ENCODE assay signal across 25 mouse cellular contexts in the genomic region with DNA sequence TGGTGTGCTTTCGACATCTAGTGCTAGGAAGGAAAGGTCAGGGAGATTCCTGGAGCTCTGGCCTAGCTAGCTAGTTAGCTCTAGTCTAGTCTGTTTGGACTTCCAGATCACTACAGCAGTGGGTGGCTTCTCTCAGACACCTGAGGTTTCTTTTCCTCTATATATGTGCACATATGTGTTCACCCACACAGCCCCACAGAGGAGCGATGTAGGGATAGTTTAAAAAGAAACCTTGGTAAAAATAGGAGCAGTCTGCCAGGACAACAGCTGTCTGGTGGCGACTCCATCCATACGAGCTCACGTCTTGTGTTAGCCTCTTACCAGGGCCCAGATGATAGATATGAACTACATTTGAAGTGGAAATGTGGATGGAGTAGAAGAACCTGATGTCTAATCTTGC.
DNase-seq lines count a peak whose midpoint lies in the region; ATAC-seq and TF ChIP-seq lines count a peak whose summit lies in the region.
"Had no signal": no experiment of that assay in that cellular context is flagged by ENCODE, and none has a peak within 500 bp of the region (broad histone marks: within the 10 kb centered on the region; RNA-seq: fewer than 3 reads in every experiment).

No protein-coding gene starts in this region.

- no peak for DNase-seq in heart, postnatal 36 days
- no peak for DNase-seq in spleen, adult 2 months (ENCODE audit: low read depth in 1 of 2, low spot score in 2 of 2)
- DNase-seq in spleen, postnatal 10 days (ENCODE audit: low spot score in 2 of 2): no peak
- peak; percentile 36 for DNase-seq in A20 (ENCODE audit: low read depth, low spot score)
- peak; percentile 56 for DNase-seq in brain, adult 2 months (ENCODE audit: low read depth, low spot score)
- DNase-seq in left cerebral cortex, adult 9 months (ENCODE audit: low spot score in 2 of 2): no peak
- DNase-seq: adrenal gland, adult 8-10 months; adrenal gland, postnatal 36 days; B cell, adult 2 months; cerebellum, adult 11 months; cerebellum, adult 8-10 months; cerebellum, postnatal 14 days; gastrocnemius, adult 2 months; gastrocnemius, postnatal 25 days; heart, postnatal 10 days had no signal

- whole genome bisulfite sequencing in heart, embryonic 13.5 days: 82% methylated on average over 5 of the region's 5 CpGs
- 73% methylated on average over 5 of the region's 5 CpGs for WGBS in spleen, adult 2 months

- peak overlapping the region; percentile 85 for H3K27ac ChIP-seq in heart, embryonic 13.5 days (replicated peaks)
- peak overlapping the region; percentile 80 for H3K27ac ChIP-seq in spleen, adult 2 months (ENCODE audit: insufficient read depth, low read length)
- H3K27ac ChIP-seq: embryonic facial prominence, embryonic 12.5 days; forebrain, embryonic 12.5 days; hindbrain, embryonic 10.5 days; hindbrain, embryonic 15.5 days had no signal

- no peak overlapping the region for H3K9ac ChIP-seq in heart, embryonic 13.5 days
- H3K9ac ChIP-seq: embryonic facial prominence, embryonic 12.5 days; forebrain, embryonic 12.5 days; hindbrain, embryonic 15.5 days had no signal

- no peak for TF ChIP-seq CTCF in spleen, adult 2 months (IDR thresholded peaks at IDR 0.05; ENCODE audit: extremely low read depth, insufficient read depth, insufficient read length, insufficient replicate concordance)

- intact Hi-C loops in heart, postnatal 36 days (cut with DNase I): loop anchor here (5.0 kb wide), 1 partner anchor 334 kb away; no protein-coding TSS in a partner anchor

- no peaks in the 10 kb centered on the region for H3K9me3 ChIP-seq in heart, embryonic 13.5 days
- H3K9me3 ChIP-seq: embryonic facial prominence, embryonic 12.5 days; forebrain, embryonic 12.5 days; heart, embryonic 10.5 days; hindbrain, embryonic 10.5 days; hindbrain, embryonic 15.5 days had no signal

- TF ChIP-seq POLR2A in spleen, adult 2 months (IDR thresholded peaks at IDR 0.05; ENCODE audit: low read depth, low read length): no peak

- H3K27me3 ChIP-seq in heart, embryonic 13.5 days (replicated peaks): no peaks in the 10 kb centered on the region
- H3K27me3 ChIP-seq in spleen, adult 2 months (ENCODE audit: control insufficient read depth, insufficient read depth, low read length): no peaks in the 10 kb centered on the region
- H3K27me3 ChIP-seq: embryonic facial prominence, embryonic 12.5 days; forebrain, embryonic 12.5 days; hindbrain, embryonic 15.5 days had no signal

- H3K4me2 ChIP-seq in heart, embryonic 13.5 days: no peak overlapping the region
- H3K4me2 ChIP-seq: embryonic facial prominence, embryonic 12.5 days; forebrain, embryonic 12.5 days; hindbrain, embryonic 15.5 days had no signal

- ATAC-seq in heart, embryonic 13.5 days (ENCODE audit: extremely low read depth, insufficient number of reproducible peaks, low FRiP score, low TSS enrichment): no peak
- ATAC-seq: CD4-positive, CD25-positive, alpha-beta regulatory T cell, adult 4 months; forebrain, embryonic 16.5 days; intestine, embryonic 16.5 days had no signal

- H3K36me3 ChIP-seq in heart, embryonic 13.5 days: peaks cover 46% of the 10 kb centered on the region
- peaks cover 56% of the 10 kb centered on the region for H3K36me3 ChIP-seq in spleen, adult 2 months (ENCODE audit: control insufficient read depth, insufficient read depth, low read length)
- H3K36me3 ChIP-seq: forebrain, embryonic 12.5 days; G1E; hindbrain, embryonic 10.5 days; hindbrain, embryonic 15.5 days had no signal

- H3K4me1 ChIP-seq in heart, embryonic 13.5 days: peaks cover 83% of the 10 kb centered on the region
- H3K4me1 ChIP-seq in spleen, adult 2 months (ENCODE audit: control insufficient read depth, insufficient read depth, insufficient read length): peaks cover 45% of the 10 kb centered on the region
- H3K4me1 ChIP-seq: embryonic facial prominence, embryonic 12.5 days; forebrain, embryonic 12.5 days; hindbrain, embryonic 15.5 days had no signal

- no peak overlapping the region for H3K4me3 ChIP-seq in heart, embryonic 13.5 days
- H3K4me3 ChIP-seq in spleen, adult 2 months (ENCODE audit: extremely low read depth, insufficient read depth, insufficient read length): no peak overlapping the region
- H3K4me3 ChIP-seq: embryonic facial prominence, embryonic 12.5 days; forebrain, embryonic 12.5 days; gastrocnemius, adult 2 months; heart, embryonic 10.5 days; hindbrain, embryonic 10.5 days; hindbrain, embryonic 15.5 days had no signal

Comparison
In these comparisons a context has a peak if more than half of its experiments do, and no peak if none do; other contexts are left out.
1. DNase-seq: peak in A20 (single experiment) and brain, adult 2 months (single experiment); none in heart, postnatal 36 days (0 of 2), spleen, adult 2 months (0 of 2), spleen, postnatal 10 days (0 of 2) and left cerebral cortex, adult 9 months (0 of 2).